Mouse (Mus musculus): ENCODE measurements around the gene Dapl1. TPM values are rescaled to one million over a fixed set of nuclear protein-coding genes. Genes with fewer than 3 reads are reported as not detected.

Gene Dapl1
- polyA plus RNA-seq, 1 experiment = not detected

GRCm38 (mm10) chr2:59452102-59452501, 32.4 kb upstream of the Dapl1 start:
- H3K9me3 ChIP-seq (replicated peaks; ENCODE audit: control insufficient read depth, insufficient read depth, low read length, poor library complexity, severe bottlenecking) = no peaks in the 10 kb centered on the region
- H3K4me1 ChIP-seq (ENCODE audit: control insufficient read depth, insufficient read depth, low read length) = no peaks in the 10 kb centered on the region
- no peak overlapping the region for H3K9ac ChIP-seq (ENCODE audit: low read depth, poor library complexity, severe bottlenecking)
- H3K27ac ChIP-seq (ENCODE audit: insufficient read depth, low read length) = no peak overlapping the region
- H3K36me3 ChIP-seq (ENCODE audit: control insufficient read depth, insufficient read depth, low read length, poor library complexity, severe bottlenecking) = no peaks in the 10 kb centered on the region
- no peak for TF ChIP-seq POLR2A (IDR thresholded peaks at IDR 0.05; ENCODE audit: insufficient read depth, low read length)
- TF ChIP-seq CTCF (IDR thresholded peaks at IDR 0.05; ENCODE audit: low read depth, low read length) = no peak
- no peak for TF ChIP-seq EP300 (IDR thresholded peaks at IDR 0.05; ENCODE audit: insufficient read depth, low read depth, low read length)
- H3K27me3 ChIP-seq (ENCODE audit: control insufficient read depth, insufficient read depth, low read length, poor library complexity, severe bottlenecking) = no peaks in the 10 kb centered on the region
- H3K4me3 ChIP-seq (ENCODE audit: low read depth, low read length) = no peak overlapping the region

GRCm38 (mm10) chr2:59462086-59462485, 22.4 kb upstream of the Dapl1 start:
- H3K4me3 ChIP-seq (ENCODE audit: low read depth, low read length) = no peak overlapping the region
- TF ChIP-seq CTCF (IDR thresholded peaks at IDR 0.05; ENCODE audit: low read depth, low read length) (no peak), POLR2A (IDR thresholded peaks at IDR 0.05; ENCODE audit: insufficient read depth, low read length) (no peak), EP300 (IDR thresholded peaks at IDR 0.05; ENCODE audit: insufficient read depth, low read depth, low read length) (no peak)
- no peaks in the 10 kb centered on the region for H3K36me3 ChIP-seq (ENCODE audit: control insufficient read depth, insufficient read depth, low read length, poor library complexity, severe bottlenecking)
- H3K4me1 ChIP-seq (ENCODE audit: control insufficient read depth, insufficient read depth, low read length) = no peaks in the 10 kb centered on the region
- no peak overlapping the region for H3K27ac ChIP-seq (ENCODE audit: insufficient read depth, low read length)
- no peaks in the 10 kb centered on the region for H3K9me3 ChIP-seq (replicated peaks; ENCODE audit: control insufficient read depth, insufficient read depth, low read length, poor library complexity, severe bottlenecking)
- H3K9ac ChIP-seq (ENCODE audit: low read depth, poor library complexity, severe bottlenecking) = no peak overlapping the region
- no peaks in the 10 kb centered on the region for H3K27me3 ChIP-seq (ENCODE audit: control insufficient read depth, insufficient read depth, low read length, poor library complexity, severe bottlenecking)

GRCm38 (mm10) chr2:59463428-59464182, 20.8 kb upstream of the Dapl1 start:
- TF ChIP-seq POLR2A (IDR thresholded peaks at IDR 0.05; ENCODE audit: insufficient read depth, low read length) (no peak), CTCF (IDR thresholded peaks at IDR 0.05; ENCODE audit: low read depth, low read length) (no peak), EP300 (IDR thresholded peaks at IDR 0.05; ENCODE audit: insufficient read depth, low read depth, low read length) (no peak)
- Histone ChIP-seq H3K27ac (ENCODE audit: insufficient read depth, low read length) (no peak overlapping the region), H3K9ac (ENCODE audit: low read depth, poor library complexity, severe bottlenecking) (no peak overlapping the region), H3K4me1 (ENCODE audit: control insufficient read depth, insufficient read depth, low read length) (no peaks in the 10 kb centered on the region), H3K27me3 (ENCODE audit: control insufficient read depth, insufficient read depth, low read length, poor library complexity, severe bottlenecking) (no peaks in the 10 kb centered on the region), H3K36me3 (ENCODE audit: control insufficient read depth, insufficient read depth, low read length, poor library complexity, severe bottlenecking) (no peaks in the 10 kb centered on the region), H3K9me3 (replicated peaks; ENCODE audit: control insufficient read depth, insufficient read depth, low read length, poor library complexity, severe bottlenecking) (no peaks in the 10 kb centered on the region), H3K4me3 (ENCODE audit: low read depth, low read length) (no peak overlapping the region)

GRCm38 (mm10) chr2:59465671-59466070, 18.8 kb upstream of the Dapl1 start:
- H3K36me3 ChIP-seq (ENCODE audit: control insufficient read depth, insufficient read depth, low read length, poor library complexity, severe bottlenecking) = no peaks in the 10 kb centered on the region
- no peaks in the 10 kb centered on the region for H3K27me3 ChIP-seq (ENCODE audit: control insufficient read depth, insufficient read depth, low read length, poor library complexity, severe bottlenecking)
- no peak overlapping the region for H3K9ac ChIP-seq (ENCODE audit: low read depth, poor library complexity, severe bottlenecking)
- no peaks in the 10 kb centered on the region for H3K4me1 ChIP-seq (ENCODE audit: control insufficient read depth, insufficient read depth, low read length)
- no peak overlapping the region for H3K4me3 ChIP-seq (ENCODE audit: low read depth, low read length)
- H3K9me3 ChIP-seq (replicated peaks; ENCODE audit: control insufficient read depth, insufficient read depth, low read length, poor library complexity, severe bottlenecking) = no peaks in the 10 kb centered on the region
- TF ChIP-seq CTCF (IDR thresholded peaks at IDR 0.05; ENCODE audit: low read depth, low read length) = no peak
- H3K27ac ChIP-seq (ENCODE audit: insufficient read depth, low read length) = no peak overlapping the region

GRCm38 (mm10) chr2:59466358-59466757, 18.1 kb upstream of the Dapl1 start:
- H3K27ac ChIP-seq (ENCODE audit: insufficient read depth, low read length) = no peak overlapping the region
- no peaks in the 10 kb centered on the region for H3K27me3 ChIP-seq (ENCODE audit: control insufficient read depth, insufficient read depth, low read length, poor library complexity, severe bottlenecking)
- TF ChIP-seq CTCF (IDR thresholded peaks at IDR 0.05; ENCODE audit: low read depth, low read length) (no peak), POLR2A (IDR thresholded peaks at IDR 0.05; ENCODE audit: insufficient read depth, low read length) (no peak), EP300 (IDR thresholded peaks at IDR 0.05; ENCODE audit: insufficient read depth, low read depth, low read length) (no peak)
- no peaks in the 10 kb centered on the region for H3K9me3 ChIP-seq (replicated peaks; ENCODE audit: control insufficient read depth, insufficient read depth, low read length, poor library complexity, severe bottlenecking)
- H3K4me3 ChIP-seq (ENCODE audit: low read depth, low read length) = no peak overlapping the region
- peaks cover 3% of the 10 kb centered on the region for H3K4me1 ChIP-seq (ENCODE audit: control insufficient read depth, insufficient read depth, low read length)
- H3K36me3 ChIP-seq (ENCODE audit: control insufficient read depth, insufficient read depth, low read length, poor library complexity, severe bottlenecking) = no peaks in the 10 kb centered on the region
- no peak overlapping the region for H3K9ac ChIP-seq (ENCODE audit: low read depth, poor library complexity, severe bottlenecking)

- Histone ChIP-seq H3K4me1 (ENCODE audit: control insufficient read depth, insufficient read depth, low read length) (peaks cover 3% of the 10 kb centered on the region), H3K36me3 (ENCODE audit: control insufficient read depth, insufficient read depth, low read length, poor library complexity, severe bottlenecking) (no peaks in the 10 kb centered on the region), H3K9me3 (replicated peaks; ENCODE audit: control insufficient read depth, insufficient read depth, low read length, poor library complexity, severe bottlenecking) (no peaks in the 10 kb centered on the region), H3K27ac (ENCODE audit: insufficient read depth, low read length) (no peak overlapping the region), H3K27me3 (ENCODE audit: control insufficient read depth, insufficient read depth, low read length, poor library complexity, severe bottlenecking) (no peaks in the 10 kb centered on the region), H3K9ac (ENCODE audit: low read depth, poor library complexity, severe bottlenecking) (no peak overlapping the region), H3K4me3 (ENCODE audit: low read depth, low read length) (no peak overlapping the region)
- TF ChIP-seq EP300 (IDR thresholded peaks at IDR 0.05; ENCODE audit: insufficient read depth, low read depth, low read length) (no peak), CTCF (IDR thresholded peaks at IDR 0.05; ENCODE audit: low read depth, low read length) (no peak), POLR2A (IDR thresholded peaks at IDR 0.05; ENCODE audit: insufficient read depth, low read length) (no peak)
Measured at GRCm38 (mm10) chr2:59467085-59467484, 17.4 kb upstream of the Dapl1 start.

Data from ES-Bruce4 (cell line).